ENCODE assay signal across 8 mouse cellular contexts in the genomic region with DNA sequence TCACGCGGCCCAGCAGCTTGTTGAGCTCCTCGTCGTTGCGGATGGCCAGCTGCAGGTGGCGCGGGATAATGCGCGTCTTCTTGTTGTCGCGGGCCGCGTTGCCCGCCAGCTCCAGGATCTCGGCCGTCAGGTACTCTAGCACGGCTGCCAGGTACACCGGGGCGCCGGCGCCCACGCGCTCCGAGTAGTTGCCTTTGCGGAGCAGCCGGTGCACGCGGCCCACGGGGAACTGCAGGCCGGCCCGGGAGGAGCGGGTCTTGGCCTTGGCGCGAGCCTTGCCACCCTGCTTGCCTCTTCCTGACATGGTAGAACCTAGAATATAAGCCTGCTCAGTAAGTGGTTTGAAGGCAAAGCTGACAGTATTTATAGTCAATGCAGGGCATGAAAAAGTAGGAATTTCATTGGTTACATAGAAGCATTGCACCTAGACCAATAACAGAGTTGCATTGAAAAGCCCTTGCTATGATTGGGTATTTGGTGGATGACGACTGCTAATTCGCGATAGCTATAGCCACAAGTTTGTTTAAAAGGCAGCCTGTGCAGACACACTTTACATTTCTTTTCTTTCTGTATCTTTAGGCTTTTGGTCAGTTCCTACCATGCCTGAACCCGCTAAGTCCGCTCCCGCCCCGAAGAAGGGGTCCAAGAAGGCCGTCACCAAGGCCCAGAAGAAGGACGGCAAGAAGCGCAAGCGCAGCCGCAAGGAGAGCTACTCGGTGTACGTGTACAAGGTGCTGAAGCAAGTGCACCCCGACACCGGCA. TPM values are rescaled to one million over a fixed set of nuclear protein-coding genes. Genes with fewer than 3 reads are reported as not detected.
A peak's percentile ranks its signal among the peaks of the same experiment; 100 is the strongest.
DNase-seq lines count a peak whose midpoint lies in the region; ATAC-seq and TF ChIP-seq lines count a peak whose summit lies in the region.
"Not testable (repeated sequence)": the region's sequence is repeated elsewhere in the genome, so short reads cannot be mapped to it uniquely, and the experiment has no call there.

A gene (minus strand): TSS at position 304 of the 762 bp plus-strand sequence.
A gene (plus strand): TSS at position 600 of the 762 bp plus-strand sequence.

- not testable (repeated sequence) for H3K36me3 ChIP-seq in E14TG2a.4 (ENCODE audit: insufficient read depth, low read length); forebrain, embryonic 12.5 days (replicated peaks); liver, embryonic 15.5 days (replicated peaks); neural tube, embryonic 11.5 days (ENCODE audit: control insufficient read depth, insufficient read depth, low read length); stomach, embryonic 16.5 days (ENCODE audit: control insufficient read depth, insufficient read depth, low read length)

- H3K27me3 ChIP-seq in E14TG2a.4 (ENCODE audit: insufficient read depth, low read length); forebrain, embryonic 12.5 days; liver, embryonic 15.5 days; neural tube, embryonic 11.5 days (ENCODE audit: control insufficient read depth, insufficient read depth, low read length); stomach, embryonic 16.5 days (ENCODE audit: control insufficient read depth, insufficient read depth, low read length): not testable (repeated sequence)

- DNase-seq in c-Kit-positive CD71-positive TER-119-positive erythroid progenitor cells, embryonic 14.5 days (ENCODE audit: low spot score), result peak; percentile 99
- peak; percentile 80 to 82 for DNase-seq in heart, postnatal 10 days
- DNase-seq in kidney, postnatal 4 days, result peak; percentile 54 to 76
- peak; percentile 77 for DNase-seq in neural tube, embryonic 11.5 days (ENCODE audit: low spot score)

- H3K4me3 ChIP-seq in E14TG2a.4 (replicated peaks; ENCODE audit: low read length), result peak within 1 kb of the TSS; percentile 69
- H3K4me3 ChIP-seq in forebrain, embryonic 12.5 days (replicated peaks), result peak within 1 kb of the TSS; percentile 46
- peak within 1 kb of the TSS; percentile 57 for H3K4me3 ChIP-seq in liver, embryonic 15.5 days (replicated peaks)
- peak within 1 kb of the TSS; percentile 38 for H3K4me3 ChIP-seq in neural tube, embryonic 11.5 days (ENCODE audit: low read depth, low read length)
- peak within 1 kb of the TSS; percentile 52 for H3K4me3 ChIP-seq in stomach, embryonic 16.5 days (replicated peaks; ENCODE audit: low read length)

- H3K4me2 ChIP-seq in forebrain, embryonic 12.5 days, result peak within 1 kb of the TSS; percentile 63
- H3K4me2 ChIP-seq in liver, embryonic 15.5 days, result peak within 1 kb of the TSS; percentile 74
- H3K4me2 ChIP-seq in neural tube, embryonic 11.5 days (ENCODE audit: low read depth), result peak within 1 kb of the TSS; percentile 70
- peak within 1 kb of the TSS; percentile 79 for H3K4me2 ChIP-seq in stomach, embryonic 16.5 days (ENCODE audit: low read depth, low read length)

- peak within 1 kb of the TSS; percentile 73 for H3K9ac ChIP-seq in forebrain, embryonic 12.5 days
- H3K9ac ChIP-seq in liver, embryonic 15.5 days, result peak within 1 kb of the TSS; percentile 62
- peak within 1 kb of the TSS; percentile 57 for H3K9ac ChIP-seq in neural tube, embryonic 11.5 days (ENCODE audit: low read length)
- H3K9ac ChIP-seq in stomach, embryonic 16.5 days (ENCODE audit: low read length), result peak within 1 kb of the TSS; percentile 74

- H3K27ac ChIP-seq in forebrain, embryonic 12.5 days, result peak within 1 kb of the TSS; percentile 97
- H3K27ac ChIP-seq in liver, embryonic 15.5 days (replicated peaks), result peak within 1 kb of the TSS; percentile 99
- H3K27ac ChIP-seq in neural tube, embryonic 11.5 days (ENCODE audit: low read depth, low read length), result peak within 1 kb of the TSS; percentile 87
- peak within 1 kb of the TSS; percentile 95 for H3K27ac ChIP-seq in stomach, embryonic 16.5 days (ENCODE audit: low read length)

- WGBS in forebrain, embryonic 12.5 days, result under 1% methylated on average over 46 of the region's 50 CpGs
- under 1% methylated on average over 49 of the region's 50 CpGs for WGBS in liver, embryonic 15.5 days (ENCODE audit: insufficient replicate concordance)
- 0% methylated on average over 26 of the region's 50 CpGs for WGBS in neural tube, embryonic 11.5 days
- 0% methylated on average over 37 of the region's 50 CpGs for WGBS in stomach, embryonic 16.5 days

- H3K4me1 ChIP-seq in E14TG2a.4 (replicated peaks; ENCODE audit: low read depth, low read length), result peaks cover 29% of the 10 kb centered on the region
- H3K4me1 ChIP-seq in forebrain, embryonic 12.5 days, result peaks cover 30% of the 10 kb centered on the region
- peaks cover 36% of the 10 kb centered on the region for H3K4me1 ChIP-seq in liver, embryonic 15.5 days (replicated peaks)
- H3K4me1 ChIP-seq in neural tube, embryonic 11.5 days (ENCODE audit: control insufficient read depth, insufficient read depth, low read length), result not testable (repeated sequence)
- H3K4me1 ChIP-seq in stomach, embryonic 16.5 days (ENCODE audit: control insufficient read depth, insufficient read depth, low read length), result peaks cover 18% of the 10 kb centered on the region

- not testable (repeated sequence) for H3K9me3 ChIP-seq in E14TG2a.4 (ENCODE audit: low read length); forebrain, embryonic 12.5 days; liver, embryonic 15.5 days (replicated peaks); neural tube, embryonic 11.5 days (ENCODE audit: control insufficient read depth, low read length); stomach, embryonic 16.5 days (replicated peaks; ENCODE audit: control insufficient read depth, low read length)

- intact Hi-C loops in heart, postnatal 10 days (cut with DNase I), result loop anchor here (2.0 to 10.0 kb wide), 2 partner anchors 27 to 2001 kb away; a partner anchor contains a TSS

- not testable (repeated sequence) for TF ChIP-seq CTCF in E14TG2a.4 (conservative IDR thresholded peaks at IDR 0.05; ENCODE audit: low read length)

- peak; percentile 92 for ATAC-seq in forebrain, embryonic 12.5 days (ENCODE audit: low FRiP score)
- ATAC-seq in liver, embryonic 15.5 days (ENCODE audit: insufficient read depth), result peak; percentile 83
- ATAC-seq in neural tube, embryonic 11.5 days (ENCODE audit: insufficient read depth, low FRiP score, low TSS enrichment), result peak; percentile 92
- peak; percentile 93 for ATAC-seq in stomach, embryonic 16.5 days (ENCODE audit: insufficient read depth, low FRiP score)

RNA-seq across cellular contexts. Expression of the first gene that starts in this region (rescaled TPM):
- polyA plus RNA-seq in forebrain, embryonic 12.5 days (2016; fragmentation: Nextera tagmentation; extraction: Ambion mirVana), result 34.1 and 37.7 TPM in 2 replicates
- 10 to 100 TPM; 79.2 to 89.4 TPM for total RNA-seq in heart, postnatal 10 days (2021)
- 40.7 and 47.8 TPM in 2 replicates for polyA plus RNA-seq in liver, embryonic 15.5 days (2015; fragmentation: Nextera tagmentation; extraction: Ambion mirVana)
- 8.1 and 9.3 TPM in 2 replicates for polyA plus RNA-seq in neural tube, embryonic 11.5 days (2014; fragmentation: Nextera tagmentation; extraction: Ambion mirVana)
- 18.1 and 21.5 TPM in 2 replicates for polyA plus RNA-seq in stomach, embryonic 16.5 days (2015; fragmentation: Nextera tagmentation; extraction: Ambion mirVana)

RNA-seq across cellular contexts. Expression of the second gene that starts in this region (rescaled TPM):
- polyA plus RNA-seq in forebrain, embryonic 12.5 days (2016; fragmentation: Nextera tagmentation; extraction: Ambion mirVana), result 4.9 and 5.2 TPM in 2 replicates
- total RNA-seq in heart, postnatal 10 days (2021), result 100 to 1,000 TPM in 1 of 2 experiments, 10 to 100 TPM in 1; 98.6 to 149 TPM
- 7.6 and 11.2 TPM in 2 replicates for polyA plus RNA-seq in liver, embryonic 15.5 days (2015; fragmentation: Nextera tagmentation; extraction: Ambion mirVana)
- 2.1 and 3.2 TPM in 2 replicates for polyA plus RNA-seq in neural tube, embryonic 11.5 days (2014; fragmentation: Nextera tagmentation; extraction: Ambion mirVana)
- polyA plus RNA-seq in stomach, embryonic 16.5 days (2015; fragmentation: Nextera tagmentation; extraction: Ambion mirVana), result 1.3 and 2.9 TPM in 2 replicates

Comparison
In these comparisons a context has a peak if more than half of its experiments do, and no peak if none do; other contexts are left out.
1. Peak in every context shown above with its lines: DNase-seq, ATAC-seq, H3K4me3 ChIP-seq and H3K27ac ChIP-seq.